Mouse (Mus musculus): Measurements from ENCODE around the gene Thra.

DNA sequence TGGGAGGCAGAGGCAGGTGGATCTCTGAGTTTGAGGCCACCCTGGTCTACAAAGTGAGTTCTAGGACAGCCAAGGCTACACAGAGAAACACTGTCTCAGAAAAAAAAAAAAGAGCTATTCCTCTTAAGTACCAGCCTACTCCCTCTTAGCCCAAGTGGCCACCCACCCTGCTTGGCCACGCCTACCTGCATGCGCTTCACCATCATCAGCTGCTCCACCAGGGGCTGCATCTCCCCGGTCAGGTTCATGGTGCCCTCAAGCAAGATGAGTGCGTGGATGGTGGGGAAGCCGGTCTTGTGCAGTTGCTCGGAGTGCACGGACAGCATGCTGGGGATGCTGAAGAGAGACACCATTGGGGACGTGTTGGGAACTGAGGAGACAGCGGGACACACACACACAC lies 24.5 kb upstream of the Thra start:
- no peak for TF ChIP-seq POLR2A (IDR thresholded peaks at IDR 0.05; ENCODE audit: low read depth, low read length)
- no peak for TF ChIP-seq CTCF (IDR thresholded peaks at IDR 0.05; ENCODE audit: extremely low read depth, insufficient read depth, insufficient read length, insufficient replicate concordance)

Data from spleen, adult 2 months (tissue).